Mouse (Mus musculus) embryonic facial prominence, embryonic 10.5 days (tissue): ENCODE measurements around the gene Syt3. TPM values are rescaled to one million over a fixed set of nuclear protein-coding genes. Genes with fewer than 3 reads are reported as not detected.

Experiments used
- DNase-seq: peaks from one replicate; pipeline ENCODE4 v3.0.0-alpha.2; 2017; ENCODE audit warnings: low spot score
- H3K27ac ChIP-seq: fragments of 300-500 bp; sonication (generic); replicated peaks from 2 replicates; pipeline ENCODE4 v1.5.1; 2016; ENCODE audit warnings: mild to moderate bottlenecking
- H3K27me3 ChIP-seq: fragments of 300-500 bp; sonication (generic); replicated peaks from 2 replicates; pipeline ENCODE4 v1.6.1; 2016; ENCODE audit warnings: low read depth, mild to moderate bottlenecking; ENCODE audit not compliant: poor library complexity, severe bottlenecking
- H3K36me3 ChIP-seq: fragments of 300-500 bp; sonication (generic); replicated peaks from 2 replicates; pipeline ENCODE4 v1.6.1; 2016; ENCODE audit warnings: mild to moderate bottlenecking, moderate library complexity
- H3K4me1 ChIP-seq: fragments of 300-500 bp; sonication (generic); 2 replicates; pipeline ENCODE4 v1.6.1; 2016
- H3K4me3 ChIP-seq: fragments of 300-500 bp; sonication (generic); 2 replicates; pipeline ENCODE4 v1.5.1; 2016; ENCODE audit warnings: mild to moderate bottlenecking, moderate library complexity
- H3K9me3 ChIP-seq: fragments of 300-500 bp; sonication (generic); 2 replicates; pipeline ENCODE4 v1.6.1; 2016; ENCODE audit warnings: mild to moderate bottlenecking
- WGBS: fragments of 180-500 bp; shearing (Covaris S2); methylation state at CpG from one replicate; pipeline ENCODE4 v1.1.7; 2016; 5-methylcytosine and 5-hydroxymethylcytosine counted together
- polyA plus RNA-seq: library from polyadenylated mRNA; unstranded; fragments of >200 nt; fragmentation: Nextera tagmentation; extraction: Ambion mirVana; gene quantifications from 2 replicates; pipeline ENCODE4 v1.2.1, GENCODE M21; 2016

The Syt3 gene
- polyA plus RNA-seq, 1 experiment from 2014 or later = 2.4 TPM

GRCm38 (mm10) chr7:44444886-44445527, 61.1 kb downstream of the Syt3 start:
- Histone ChIP-seq H3K4me3 (peak overlapping the region; percentile 29; the same call in 1 of the 2 replicates), H3K9me3 (no peaks in the 10 kb centered on the region), H3K4me1 (peaks cover 40% of the 10 kb centered on the region), H3K36me3 (peaks cover 17% of the 10 kb centered on the region; the same call in 1 of the 2 replicates), H3K27me3 (peaks cover 80% of the 10 kb centered on the region), H3K27ac (no peak overlapping the region)
- 23% methylated on average over 29 of the region's 29 CpGs for WGBS
- no peak for DNase-seq

- Histone ChIP-seq H3K9me3 (no peaks in the 10 kb centered on the region), H3K36me3 (peaks cover 17% of the 10 kb centered on the region; the same call in 1 of the 2 replicates), H3K27ac (no peak overlapping the region), H3K27me3 (peaks cover 75% of the 10 kb centered on the region), H3K4me3 (no peak overlapping the region), H3K4me1 (peaks cover 40% of the 10 kb centered on the region)
- WGBS = 27% methylated on average over 7 of the region's 7 CpGs
- no peak for DNase-seq
Observed at GRCm38 (mm10) chr7:44445528-44445923, 61.6 kb downstream of the Syt3 start.

- Histone ChIP-seq H3K27me3 (peaks cover 68% of the 10 kb centered on the region), H3K4me3 (no peak overlapping the region), H3K4me1 (peaks cover 38% of the 10 kb centered on the region), H3K27ac (no peak overlapping the region), H3K36me3 (peaks cover 17% of the 10 kb centered on the region; the same call in 1 of the 2 replicates), H3K9me3 (no peaks in the 10 kb centered on the region)
- WGBS = 56% methylated on average over 12 of the region's 12 CpGs
- no peak for DNase-seq
Observed at GRCm38 (mm10) chr7:44446070-44446855, 62.4 kb downstream of the Syt3 start.

Other genes with a start within 250 kb of the Syt3 start
- not detected in 2 replicates for gene Klk1b16, start 247.3 kb upstream of the Syt3 start, polyA plus RNA-seq
- gene Klk1b24, start 195.9 kb upstream of the Syt3 start, polyA plus RNA-seq = not detected in 2 replicates
- not detected in 2 replicates for gene Klk1b3, start 185.9 kb upstream of the Syt3 start, polyA plus RNA-seq
- gene Klk1b4, start 176.7 kb upstream of the Syt3 start, polyA plus RNA-seq = not detected in 2 replicates
- not detected in 2 replicates for gene Klk1b5, start 168.2 kb upstream of the Syt3 start, polyA plus RNA-seq
- not detected in 2 replicates for gene Klk1, start 158.7 kb upstream of the Syt3 start, polyA plus RNA-seq
- gene Gm36864, start 147.9 kb upstream of the Syt3 start, polyA plus RNA-seq = 0.10 TPM in 1 of 2 replicates, not detected in the other
- gene 1700028J19Rik, start 137.4 kb upstream of the Syt3 start, polyA plus RNA-seq = 1.1 TPM in 2 replicates
- 197 and 214 TPM in 2 replicates for gene 2410002F23Rik, start 137.4 kb upstream of the Syt3 start, polyA plus RNA-seq
- gene Acp4, start 126.7 kb upstream of the Syt3 start, polyA plus RNA-seq = 0.16 TPM in 1 of 2 replicates, not detected in the other
- gene Gm15517, start 122.7 kb upstream of the Syt3 start, polyA plus RNA-seq = not detected in 2 replicates
- gene Clec11a, start 77.2 kb upstream of the Syt3 start, polyA plus RNA-seq = 1.5 and 1.8 TPM in 2 replicates
- gene Shank1, start 73.8 kb upstream of the Syt3 start, polyA plus RNA-seq = 0.80 and 0.97 TPM in 2 replicates
- gene 1700008O03Rik, start 1.7 kb downstream of the Syt3 start, polyA plus RNA-seq = 1.1 and 1.9 TPM in 2 replicates
- gene Lrrc4b, start 44.9 kb downstream of the Syt3 start, polyA plus RNA-seq = 0.68 and 1.1 TPM in 2 replicates
- 0.64 TPM in 1 of 2 replicates, not detected in the other for gene Aspdh, start 81.3 kb downstream of the Syt3 start, polyA plus RNA-seq
- 80.3 and 85.1 TPM in 2 replicates for gene Josd2, start 83.9 kb downstream of the Syt3 start, polyA plus RNA-seq
- 82.7 and 85.8 TPM in 2 replicates for gene Emc10, start 112.4 kb downstream of the Syt3 start, polyA plus RNA-seq
- 13.5 and 14.4 TPM in 2 replicates for gene Fam71e1, start 112.5 kb downstream of the Syt3 start, polyA plus RNA-seq
- gene Mybpc2, start 140.6 kb downstream of the Syt3 start, polyA plus RNA-seq = 0.04 and 0.08 TPM in 2 replicates
- not detected in 2 replicates for gene Spib, start 148.0 kb downstream of the Syt3 start, polyA plus RNA-seq
- 164 and 171 TPM in 2 replicates for gene Pold1, start 164.7 kb downstream of the Syt3 start, polyA plus RNA-seq
- 75.0 and 77.6 TPM in 2 replicates for gene Nr1h2, start 169.8 kb downstream of the Syt3 start, polyA plus RNA-seq
- 0.78 and 0.88 TPM in 2 replicates for gene Napsa, start 188.3 kb downstream of the Syt3 start, polyA plus RNA-seq
- 0.44 and 0.63 TPM in 2 replicates for gene Kcnc3, start 206.6 kb downstream of the Syt3 start, polyA plus RNA-seq